Mouse (Mus musculus) midbrain, embryonic 10.5 days (tissue): ENCODE measurements around the gene Tesk1. TPM values are rescaled to one million over a fixed set of nuclear protein-coding genes. Genes with fewer than 3 reads are reported as not detected.

ENCODE experiments used
- DNase-seq: peaks from one replicate; pipeline ENCODE4 v3.0.0-alpha.2; 2017; ENCODE audit warnings: low spot score
- H3K27ac ChIP-seq: fragments of 300-500 bp; sonication (generic); replicated peaks from 2 replicates; pipeline ENCODE4 v1.5.1; 2016; ENCODE audit warnings: mild to moderate bottlenecking
- H3K27me3 ChIP-seq: fragments of 300-500 bp; sonication (generic); 2 replicates; pipeline ENCODE4 v1.6.1; 2016; ENCODE audit warnings: low read depth, mild to moderate bottlenecking; ENCODE audit not compliant: poor library complexity, severe bottlenecking
- H3K36me3 ChIP-seq: fragments of 300-500 bp; sonication (generic); 2 replicates; pipeline ENCODE4 v1.6.1; 2016; ENCODE audit warnings: mild to moderate bottlenecking, moderate library complexity
- H3K4me1 ChIP-seq: fragments of 300-500 bp; sonication (generic); 2 replicates; pipeline ENCODE4 v1.6.1; 2016
- H3K4me3 ChIP-seq: fragments of 300-500 bp; sonication (generic); 2 replicates; pipeline ENCODE4 v1.5.1; 2016; ENCODE audit warnings: mild to moderate bottlenecking, moderate library complexity
- H3K9me3 ChIP-seq: fragments of 300-500 bp; sonication (generic); replicated peaks from 2 replicates; pipeline ENCODE4 v1.6.1; 2016; ENCODE audit warnings: mild to moderate bottlenecking
- WGBS: fragments of 180-500 bp; shearing (Covaris S2); methylation state at CpG from one replicate; pipeline ENCODE4 v1.1.7; 2016; 5-methylcytosine and 5-hydroxymethylcytosine counted together
- polyA plus RNA-seq: library from polyadenylated mRNA; unstranded; fragments of >200 nt; fragmentation: Nextera tagmentation; extraction: Ambion mirVana; gene quantifications from 2 replicates; pipeline ENCODE4 v1.2.1, GENCODE M21; 2016

Tesk1 gene
- polyA plus RNA-seq, 1 experiment from 2014 or later, result 2.9 TPM

- no peaks in the 10 kb centered on the region for H3K9me3 ChIP-seq
- peak overlapping the region; percentile 92 for H3K27ac ChIP-seq
- DNase-seq, result peak; percentile 71
- peaks cover 33% of the 10 kb centered on the region for H3K36me3 ChIP-seq
- H3K27me3 ChIP-seq, result peaks cover 17% of the 10 kb centered on the region
- peak overlapping the region; percentile 88 for H3K4me3 ChIP-seq
- peaks cover 20% of the 10 kb centered on the region for H3K4me1 ChIP-seq
- WGBS, result under 1% methylated on average over 88 of the region's 88 CpGs
These were observed 970 bp downstream of the Tesk1 start for GRCm38 (mm10) chr4:43442456-43443361.

- H3K36me3 ChIP-seq, result peaks cover 41% of the 10 kb centered on the region
- H3K27me3 ChIP-seq, result peaks cover 17% of the 10 kb centered on the region
- WGBS, result 1% methylated on average over 28 of the region's 28 CpGs
- DNase-seq, result peak; percentile 54
- H3K4me3 ChIP-seq, result peak overlapping the region; percentile 88
- peak overlapping the region; percentile 92 for H3K27ac ChIP-seq
- H3K9me3 ChIP-seq, result no peaks in the 10 kb centered on the region
- peaks cover 20% of the 10 kb centered on the region for H3K4me1 ChIP-seq
These were observed 1.8 kb downstream of the Tesk1 start for GRCm38 (mm10) chr4:43443511-43443910.

GRCm38 (mm10) chr4:43447251-43447650 lies 5.5 kb downstream of the Tesk1 start:
- Histone ChIP-seq H3K9me3 (no peaks in the 10 kb centered on the region), H3K27ac (no peak overlapping the region), H3K4me3 (no peak overlapping the region), H3K4me1 (peaks cover 17% of the 10 kb centered on the region), H3K27me3 (peaks cover 24% of the 10 kb centered on the region), H3K36me3 (peaks cover 43% of the 10 kb centered on the region)
- 91% methylated on average over 13 of the region's 13 CpGs for WGBS
- no peak for DNase-seq

- peaks cover 37% of the 10 kb centered on the region for H3K27me3 ChIP-seq
- no peaks in the 10 kb centered on the region for H3K9me3 ChIP-seq
- H3K4me3 ChIP-seq, result no peak overlapping the region
- no peak for DNase-seq
- H3K36me3 ChIP-seq, result peaks cover 43% of the 10 kb centered on the region
- H3K27ac ChIP-seq, result no peak overlapping the region
- 83% methylated on average over 3 of the region's 3 CpGs for WGBS
- H3K4me1 ChIP-seq, result peaks cover 23% of the 10 kb centered on the region
These were observed 6.8 kb downstream of the Tesk1 start for GRCm38 (mm10) chr4:43448554-43448953.

- WGBS, result 60% methylated on average over 11 of the region's 11 CpGs
- H3K9me3 ChIP-seq, result no peaks in the 10 kb centered on the region
- no peak overlapping the region for H3K27ac ChIP-seq
- peaks cover 26% of the 10 kb centered on the region for H3K4me1 ChIP-seq
- H3K4me3 ChIP-seq, result no peak overlapping the region
- H3K36me3 ChIP-seq, result peaks cover 14% of the 10 kb centered on the region
- H3K27me3 ChIP-seq, result peaks cover 52% of the 10 kb centered on the region
- no peak for DNase-seq
These were observed 10.6 kb downstream of the Tesk1 start for GRCm38 (mm10) chr4:43452315-43452714.

- under 1% methylated on average over 18 of the region's 18 CpGs for WGBS
- H3K4me1 ChIP-seq, result peaks cover 27% of the 10 kb centered on the region
- peaks cover 3% of the 10 kb centered on the region for H3K36me3 ChIP-seq
- H3K4me3 ChIP-seq, result peak overlapping the region; percentile 52
- DNase-seq, result peak; percentile 44
- no peaks in the 10 kb centered on the region for H3K9me3 ChIP-seq
- peaks cover 52% of the 10 kb centered on the region for H3K27me3 ChIP-seq
- H3K27ac ChIP-seq, result peak overlapping the region; percentile 61; the same call in 1 of the 2 replicates
These were observed 11.7 kb downstream of the Tesk1 start for GRCm38 (mm10) chr4:43453413-43453812.

GRCm38 (mm10) chr4:43454041-43454836 lies 12.5 kb downstream of the Tesk1 start, which contains the start of gene Cd72:
TSS of gene Cd72 (minus strand) at chr4:43454628.
- H3K4me1 ChIP-seq, result peaks cover 27% of the 10 kb centered on the region
- peaks cover 52% of the 10 kb centered on the region for H3K27me3 ChIP-seq
- H3K9me3 ChIP-seq, result no peaks in the 10 kb centered on the region
- no peak for DNase-seq
- 33% methylated on average over 20 of the region's 20 CpGs for WGBS
- peak within 1 kb of the TSS; percentile 52 for H3K4me3 ChIP-seq
- H3K36me3 ChIP-seq, result no peaks in the 10 kb centered on the region
- H3K27ac ChIP-seq, result peak within 1 kb of the TSS; percentile 61; the same call in 1 of the 2 replicates

- H3K27me3 ChIP-seq, result peaks cover 50% of the 10 kb centered on the region
- H3K4me3 ChIP-seq, result no peak overlapping the region
- H3K27ac ChIP-seq, result no peak overlapping the region
- H3K36me3 ChIP-seq, result no peaks in the 10 kb centered on the region
- no peaks in the 10 kb centered on the region for H3K9me3 ChIP-seq
- peaks cover 34% of the 10 kb centered on the region for H3K4me1 ChIP-seq
- no peak for DNase-seq
- 24% methylated on average over 4 of the region's 4 CpGs for whole genome bisulfite sequencing
These were observed 14.7 kb downstream of the Tesk1 start for GRCm38 (mm10) chr4:43456470-43456869.

- Histone ChIP-seq H3K4me3 (no peak overlapping the region), H3K4me1 (peaks cover 34% of the 10 kb centered on the region), H3K9me3 (no peaks in the 10 kb centered on the region), H3K27ac (no peak overlapping the region; the same call in 1 of the 2 replicates), H3K27me3 (peaks cover 44% of the 10 kb centered on the region), H3K36me3 (no peaks in the 10 kb centered on the region)
- 23% methylated on average over 8 of the region's 8 CpGs for WGBS
- no peak for DNase-seq
These were observed 15.4 kb downstream of the Tesk1 start for GRCm38 (mm10) chr4:43457124-43457523.

- H3K36me3 ChIP-seq, result no peaks in the 10 kb centered on the region
- H3K9me3 ChIP-seq, result no peaks in the 10 kb centered on the region
- no peak overlapping the region for H3K4me3 ChIP-seq
- no peak overlapping the region for H3K27ac ChIP-seq
- H3K27me3 ChIP-seq, result no peaks in the 10 kb centered on the region
- peaks cover 7% of the 10 kb centered on the region; the same call in 1 of the 2 replicates for H3K4me1 ChIP-seq
- 91% methylated on average over 5 of the region's 5 CpGs for WGBS
- no peak for DNase-seq
These were observed 21.4 kb downstream of the Tesk1 start for GRCm38 (mm10) chr4:43463102-43463501.

- Histone ChIP-seq H3K27ac (no peak overlapping the region), H3K36me3 (no peaks in the 10 kb centered on the region), H3K9me3 (no peaks in the 10 kb centered on the region), H3K4me1 (no peaks in the 10 kb centered on the region), H3K27me3 (no peaks in the 10 kb centered on the region), H3K4me3 (no peak overlapping the region)
- no peak for DNase-seq
- WGBS, result 88% methylated on average over 6 of the region's 6 CpGs
These were observed 24.2 kb downstream of the Tesk1 start for GRCm38 (mm10) chr4:43465935-43466334.

- Histone ChIP-seq H3K9me3 (no peaks in the 10 kb centered on the region), H3K36me3 (no peaks in the 10 kb centered on the region), H3K4me1 (no peaks in the 10 kb centered on the region), H3K4me3 (no peak overlapping the region), H3K27me3 (no peaks in the 10 kb centered on the region), H3K27ac (no peak overlapping the region)
- no peak for DNase-seq
- WGBS, result 93% methylated on average over 7 of the region's 7 CpGs
These were observed 25.1 kb downstream of the Tesk1 start for GRCm38 (mm10) chr4:43466872-43467271.
